36 mouse cellular contexts compared by ENCODE assay signal in genomic region chr16:32433138-32433537, GRCm38 (mm10). TPM values are rescaled to one million over a fixed set of nuclear protein-coding genes. Genes with fewer than 3 reads are reported as not detected.
DNase-seq lines count a peak whose midpoint lies in the region; ATAC-seq and TF ChIP-seq lines count a peak whose summit lies in the region.
"Had no signal": no experiment of that assay in that cellular context is flagged by ENCODE, and none has a peak within 500 bp of the region (broad histone marks: within the 10 kb centered on the region; RNA-seq: fewer than 3 reads in every experiment).

No protein-coding gene starts in this region.

- peaks cover 3% of the 10 kb centered on the region; the same call in 1 of the 2 replicates for H3K4me1 ChIP-seq in intestine, postnatal 0 days (replicated peaks; ENCODE audit: control insufficient read depth, insufficient read depth, low read length)
- H3K4me1 ChIP-seq in intestine, embryonic 16.5 days (ENCODE audit: control insufficient read depth, insufficient read depth, low read length): peaks cover 13% of the 10 kb centered on the region
- H3K4me1 ChIP-seq in lung, postnatal 0 days (ENCODE audit: insufficient read depth, low read depth, low read length): no peaks in the 10 kb centered on the region
- H3K4me1 ChIP-seq in liver, embryonic 14.5 days (replicated peaks; ENCODE audit: control insufficient read depth in 2 of 2, insufficient read depth in 2 of 2, low read length in 1 of 2): peaks cover 29 to 30% of the 10 kb centered on the region in 2 experiments
- H3K4me1 ChIP-seq in liver, embryonic 16.5 days (ENCODE audit: control insufficient read depth, low read depth, low read length): peaks cover 39% of the 10 kb centered on the region

- peak overlapping the region; percentile 18 for H3K4me2 ChIP-seq in intestine, postnatal 0 days (replicated peaks; ENCODE audit: low read depth)
- H3K4me2 ChIP-seq in intestine, embryonic 16.5 days (ENCODE audit: low read depth, low read length): no peak overlapping the region
- H3K4me2 ChIP-seq in lung, postnatal 0 days (replicated peaks; ENCODE audit: low read depth, low read length): peak overlapping the region; percentile 18; the same call in 1 of the 2 replicates
- H3K4me2 ChIP-seq in liver, embryonic 14.5 days (ENCODE audit: low read depth): peak overlapping the region; percentile 90
- peak overlapping the region; percentile 60 for H3K4me2 ChIP-seq in liver, embryonic 16.5 days (ENCODE audit: low read depth, low read length)
- H3K4me2 ChIP-seq: embryonic facial prominence, embryonic 15.5 days; hindbrain, embryonic 15.5 days; midbrain, embryonic 15.5 days had no signal

- DNase-seq in lung, postnatal 0 days (ENCODE audit: low spot score): peak; percentile 86
- DNase-seq in lung, postnatal 4 days: no peak
- DNase-seq in liver, embryonic 14.5 days (ENCODE audit: low read depth in 3 of 3, low spot score in 3 of 3): no peak
- no peak for DNase-seq in right cerebral cortex, postnatal 4 days
- DNase-seq in left cerebral cortex, postnatal 10 days (ENCODE audit: extremely low spot score in 1 of 2, low spot score in 2 of 2): no peak
- DNase-seq: adrenal gland, postnatal 25 days; B cell, adult 2 months; cerebellum, adult 11-12 months; cerebellum, adult 9-11 months; heart, postnatal 14 days; kidney, adult 8-10 months; kidney, postnatal 4 days; left cerebral cortex, postnatal 4 days; right cerebral cortex, adult 18-20 months had no signal

- no peaks in the 10 kb centered on the region for H3K9me3 ChIP-seq in intestine, postnatal 0 days (ENCODE audit: control insufficient read depth)
- H3K9me3 ChIP-seq in intestine, embryonic 16.5 days (ENCODE audit: control insufficient read depth, low read length): no peaks in the 10 kb centered on the region
- no peaks in the 10 kb centered on the region for H3K9me3 ChIP-seq in lung, postnatal 0 days (ENCODE audit: low read length)
- H3K9me3 ChIP-seq in liver, embryonic 14.5 days (ENCODE audit: control insufficient read depth, low read length): no peaks in the 10 kb centered on the region
- H3K9me3 ChIP-seq in liver, embryonic 16.5 days (replicated peaks; ENCODE audit: control insufficient read depth, low read length): no peaks in the 10 kb centered on the region
- H3K9me3 ChIP-seq: embryonic facial prominence, embryonic 15.5 days; hindbrain, embryonic 10.5 days; hindbrain, embryonic 15.5 days; midbrain, embryonic 10.5 days; midbrain, embryonic 15.5 days had no signal

- peak overlapping the region; percentile 5; the same call in 1 of the 2 replicates for H3K4me3 ChIP-seq in intestine, postnatal 0 days (ENCODE audit: low read depth, low read length)
- no peak overlapping the region for H3K4me3 ChIP-seq in intestine, embryonic 16.5 days (ENCODE audit: low read length)
- H3K4me3 ChIP-seq in lung, postnatal 0 days (ENCODE audit: low read depth, low read length): no peak overlapping the region
- peak overlapping the region in 1 of 2 experiments; percentile 26; a peak in 2 of 4 replicates for H3K4me3 ChIP-seq in liver, embryonic 14.5 days (ENCODE audit: insufficient read depth in 1 of 2, low read depth in 2 of 2, low read length in 2 of 2)
- 0 out of 2 replicates have a peak overlapping the region, but pooled peaks have one; percentile 5 for H3K4me3 ChIP-seq in liver, embryonic 16.5 days (ENCODE audit: low read depth, low read length)
- H3K4me3 ChIP-seq: embryonic facial prominence, embryonic 15.5 days; hindbrain, embryonic 10.5 days; hindbrain, embryonic 15.5 days; midbrain, embryonic 10.5 days; midbrain, embryonic 15.5 days had no signal

- 83% methylated on average over 2 of the region's 2 CpGs for WGBS in intestine, postnatal 0 days
- WGBS in intestine, embryonic 16.5 days: 91% methylated on average over 2 of the region's 2 CpGs
- WGBS in lung, postnatal 0 days: 40% methylated on average over 2 of the region's 2 CpGs
- WGBS in liver, embryonic 14.5 days (ENCODE audit: insufficient replicate concordance): 65% methylated on average over 2 of the region's 2 CpGs
- WGBS in liver, embryonic 16.5 days (ENCODE audit: insufficient replicate concordance): 64% methylated on average over 2 of the region's 2 CpGs

- intact Hi-C loops in left cerebral cortex, postnatal 10 days (cut with DNase I): no loop called here

- TF ChIP-seq CTCF in intestine, postnatal 0 days (IDR thresholded peaks at IDR 0.05; ENCODE audit: low read depth): no peak
- TF ChIP-seq CTCF in lung, postnatal 0 days (IDR thresholded peaks at IDR 0.05): no peak
- TF ChIP-seq CTCF in liver, embryonic 14.5 days (IDR thresholded peaks at IDR 0.05; ENCODE audit: low read depth): no peak

- no peak overlapping the region for H3K27ac ChIP-seq in intestine, postnatal 0 days (ENCODE audit: low read depth, low read length)
- H3K27ac ChIP-seq in intestine, embryonic 16.5 days (ENCODE audit: low read length): no peak overlapping the region
- H3K27ac ChIP-seq in lung, postnatal 0 days (ENCODE audit: low read length): peak overlapping the region; percentile 39
- no peak overlapping the region; the same call in 1 of the 2 replicates for H3K27ac ChIP-seq in liver, embryonic 14.5 days
- no peak overlapping the region; the same call in 1 of the 2 replicates for H3K27ac ChIP-seq in liver, embryonic 16.5 days (ENCODE audit: low read length)
- H3K27ac ChIP-seq: embryonic facial prominence, embryonic 15.5 days; hindbrain, embryonic 10.5 days; hindbrain, embryonic 15.5 days; kidney, postnatal 0 days; midbrain, embryonic 10.5 days; midbrain, embryonic 15.5 days had no signal

- H3K36me3 ChIP-seq in intestine, postnatal 0 days (ENCODE audit: control insufficient read depth, insufficient read depth): no peaks in the 10 kb centered on the region
- H3K36me3 ChIP-seq in intestine, embryonic 16.5 days (ENCODE audit: control insufficient read depth, insufficient read depth, low read length): no peaks in the 10 kb centered on the region
- H3K36me3 ChIP-seq in lung, postnatal 0 days (ENCODE audit: insufficient read depth, low read length): no peaks in the 10 kb centered on the region
- H3K36me3 ChIP-seq in liver, embryonic 14.5 days (replicated peaks; ENCODE audit: control insufficient read depth, insufficient read depth, low read depth): peaks cover 13% of the 10 kb centered on the region
- H3K36me3 ChIP-seq in liver, embryonic 16.5 days (ENCODE audit: control insufficient read depth, insufficient read depth): no peaks in the 10 kb centered on the region
- H3K36me3 ChIP-seq: embryonic facial prominence, embryonic 15.5 days; hindbrain, embryonic 10.5 days; hindbrain, embryonic 15.5 days; midbrain, embryonic 10.5 days; midbrain, embryonic 15.5 days had no signal

- no peak for ATAC-seq in intestine, postnatal 0 days
- ATAC-seq in intestine, embryonic 16.5 days: no peak
- peak; percentile 15 for ATAC-seq in lung, postnatal 0 days
- ATAC-seq in liver, embryonic 14.5 days (ENCODE audit: insufficient read depth): no peak
- no peak for ATAC-seq in liver, embryonic 16.5 days (ENCODE audit: low read depth)
- ATAC-seq: forebrain, embryonic 14.5 days; midbrain, embryonic 15.5 days had no signal

- no peaks in the 10 kb centered on the region for H3K27me3 ChIP-seq in intestine, postnatal 0 days (replicated peaks; ENCODE audit: control insufficient read depth, insufficient read depth, low read length)
- H3K27me3 ChIP-seq in intestine, embryonic 16.5 days (replicated peaks; ENCODE audit: control insufficient read depth, insufficient read depth, low read length): no peaks in the 10 kb centered on the region
- no peaks in the 10 kb centered on the region for H3K27me3 ChIP-seq in lung, postnatal 0 days (replicated peaks; ENCODE audit: insufficient read depth, low read length)
- no peaks in the 10 kb centered on the region for H3K27me3 ChIP-seq in liver, embryonic 14.5 days (ENCODE audit: control insufficient read depth, insufficient read depth, low read length)
- no peaks in the 10 kb centered on the region for H3K27me3 ChIP-seq in liver, embryonic 16.5 days (ENCODE audit: control insufficient read depth, insufficient read depth, low read depth, low read length)
- H3K27me3 ChIP-seq: embryonic facial prominence, embryonic 15.5 days; hindbrain, embryonic 15.5 days; midbrain, embryonic 15.5 days had no signal

- H3K9ac ChIP-seq in intestine, postnatal 0 days (ENCODE audit: low read depth, low read length): no peak overlapping the region
- H3K9ac ChIP-seq in intestine, embryonic 16.5 days (ENCODE audit: low read depth, low read length): no peak overlapping the region
- H3K9ac ChIP-seq in lung, postnatal 0 days (replicated peaks; ENCODE audit: low read depth): no peak overlapping the region
- H3K9ac ChIP-seq in liver, embryonic 14.5 days (replicated peaks): no peak overlapping the region; the same call in 1 of the 2 replicates
- no peak overlapping the region for H3K9ac ChIP-seq in liver, embryonic 16.5 days (ENCODE audit: low read depth, low read length)
- H3K9ac ChIP-seq: embryonic facial prominence, embryonic 15.5 days; hindbrain, embryonic 15.5 days; midbrain, embryonic 15.5 days had no signal

- peak; percentile 63 for TF ChIP-seq EP300 in lung, postnatal 0 days (IDR thresholded peaks at IDR 0.05)
- no peak for TF ChIP-seq EP300 in liver, embryonic 14.5 days (IDR thresholded peaks at IDR 0.05; ENCODE audit: low read depth)

RNA-seq across cellular contexts. Expression of gene Pcyt1a, which starts 2.4 kb away (rescaled TPM):
- 114 and 120 TPM in 2 replicates for polyA plus RNA-seq in intestine, postnatal 0 days (2015; fragmentation: Nextera tagmentation; extraction: Ambion mirVana)
- polyA plus RNA-seq in intestine, embryonic 16.5 days (2015; fragmentation: Nextera tagmentation; extraction: Ambion mirVana): 79.9 and 83.0 TPM in 2 replicates
- 44.9 and 48.0 TPM in 2 replicates for polyA plus RNA-seq in lung, postnatal 0 days (2015; fragmentation: Nextera tagmentation; extraction: Ambion mirVana)
- polyA plus RNA-seq in liver, embryonic 14.5 days (2012; rRNA removed): 12.8 and 16.3 TPM in 2 replicates
- 40.3 and 41.6 TPM in 2 replicates for polyA plus RNA-seq in liver, embryonic 14.5 days (2014; fragmentation: Nextera tagmentation; extraction: Ambion mirVana)
- polyA plus RNA-seq in liver, embryonic 16.5 days (2015; fragmentation: Nextera tagmentation; extraction: Ambion mirVana): 38.1 and 42.1 TPM in 2 replicates
- total RNA-seq in left cerebral cortex, postnatal 10 days (2021): 10 to 100 TPM; 44.1 to 44.3 TPM

RNA-seq across cellular contexts. Expression of gene Tctex1d2, which starts 13.6 kb away (rescaled TPM):
- polyA plus RNA-seq in intestine, postnatal 0 days (2015; fragmentation: Nextera tagmentation; extraction: Ambion mirVana): 29.4 and 30.2 TPM in 2 replicates
- polyA plus RNA-seq in intestine, embryonic 16.5 days (2015; fragmentation: Nextera tagmentation; extraction: Ambion mirVana): 32.5 and 34.0 TPM in 2 replicates
- 24.0 and 24.6 TPM in 2 replicates for polyA plus RNA-seq in lung, postnatal 0 days (2015; fragmentation: Nextera tagmentation; extraction: Ambion mirVana)
- 2.1 and 3.1 TPM in 2 replicates for polyA plus RNA-seq in liver, embryonic 14.5 days (2012; rRNA removed)
- polyA plus RNA-seq in liver, embryonic 14.5 days (2014; fragmentation: Nextera tagmentation; extraction: Ambion mirVana): 6.4 and 7.2 TPM in 2 replicates
- polyA plus RNA-seq in liver, embryonic 16.5 days (2015; fragmentation: Nextera tagmentation; extraction: Ambion mirVana): 4.8 and 5.0 TPM in 2 replicates
- total RNA-seq in left cerebral cortex, postnatal 10 days (2021): 10 to 100 TPM; 13.9 to 16.1 TPM

RNA-seq across cellular contexts. Expression of gene Tm4sf19, which starts 32.8 kb away (rescaled TPM):
- polyA plus RNA-seq in intestine, postnatal 0 days (2015; fragmentation: Nextera tagmentation; extraction: Ambion mirVana): not detected in 2 replicates
- not detected in 2 replicates for polyA plus RNA-seq in intestine, embryonic 16.5 days (2015; fragmentation: Nextera tagmentation; extraction: Ambion mirVana)
- not detected in 2 replicates for polyA plus RNA-seq in lung, postnatal 0 days (2015; fragmentation: Nextera tagmentation; extraction: Ambion mirVana)
- 0.04 TPM in 1 of 2 replicates, not detected in the other for polyA plus RNA-seq in liver, embryonic 14.5 days (2012; rRNA removed)
- polyA plus RNA-seq in liver, embryonic 14.5 days (2014; fragmentation: Nextera tagmentation; extraction: Ambion mirVana): not detected in 2 replicates
- polyA plus RNA-seq in liver, embryonic 16.5 days (2015; fragmentation: Nextera tagmentation; extraction: Ambion mirVana): not detected in 2 replicates
- under 1 TPM in 1 of 2 experiments, not detected in 1; 0.28 TPM for total RNA-seq in left cerebral cortex, postnatal 10 days (2021)
- total RNA-seq: adrenal gland, postnatal 25 days; common myeloid progenitor, adult 5-6 weeks; gastrocnemius, adult 8-10 months; gastrocnemius, postnatal 4 days; heart, postnatal 14 days; layer of hippocampus, adult 8-10 months; layer of hippocampus, postnatal 25 days; left cerebral cortex, postnatal 4 days; neutrophil, adult 5-6 weeks had no signal
- polyA plus RNA-seq: forebrain, embryonic 14.5 days; heart, embryonic 14.5 days; hindbrain, embryonic 10.5 days; hindbrain, embryonic 15.5 days; intestine, embryonic 14.5 days; kidney, postnatal 0 days; midbrain, embryonic 10.5 days; midbrain, embryonic 15.5 days; neural tube, embryonic 11.5 days had no signal

RNA-seq across cellular contexts. Expression of gene Slc51a, which starts 54.5 kb away (rescaled TPM):
- polyA plus RNA-seq in intestine, postnatal 0 days (2015; fragmentation: Nextera tagmentation; extraction: Ambion mirVana): 292 and 346 TPM in 2 replicates
- polyA plus RNA-seq in intestine, embryonic 16.5 days (2015; fragmentation: Nextera tagmentation; extraction: Ambion mirVana): 157 and 177 TPM in 2 replicates
- 0.30 and 0.41 TPM in 2 replicates for polyA plus RNA-seq in lung, postnatal 0 days (2015; fragmentation: Nextera tagmentation; extraction: Ambion mirVana)
- polyA plus RNA-seq in liver, embryonic 14.5 days (2012; rRNA removed): 0.16 and 0.25 TPM in 2 replicates
- polyA plus RNA-seq in liver, embryonic 14.5 days (2014; fragmentation: Nextera tagmentation; extraction: Ambion mirVana): 1.1 and 1.2 TPM in 2 replicates
- 0.25 and 1.3 TPM in 2 replicates for polyA plus RNA-seq in liver, embryonic 16.5 days (2015; fragmentation: Nextera tagmentation; extraction: Ambion mirVana)
- total RNA-seq in left cerebral cortex, postnatal 10 days (2021): not detected
- total RNA-seq: adrenal gland, adult 18-20 months; adrenal gland, postnatal 25 days; common myeloid progenitor, adult 5-6 weeks; gastrocnemius, adult 8-10 months; gastrocnemius, postnatal 4 days; layer of hippocampus, adult 8-10 months; layer of hippocampus, postnatal 25 days; left cerebral cortex, adult 8-10 months; left cerebral cortex, postnatal 4 days; neutrophil, adult 5-6 weeks had no signal
- polyA plus RNA-seq: embryonic facial prominence, embryonic 15.5 days; spleen, adult 2 months had no signal

Comparison
In these comparisons a context has a peak if more than half of its experiments do, and no peak if none do; other contexts are left out.
1. H3K4me3 ChIP-seq: peak in intestine, postnatal 0 days (single experiment) and liver, embryonic 16.5 days (single experiment); none in intestine, embryonic 16.5 days (single experiment) and lung, postnatal 0 days (single experiment).